Mouse (Mus musculus) CD4-positive, CD25-positive, alpha-beta regulatory T cell, adult 2 months (primary cell): Measurements from ENCODE around the gene Camk1d.

Source experiments
- DNase-seq: peaks from one replicate; pipeline ENCODE4 v3.0.0-alpha.2; 2012; ENCODE audit warnings: low read depth, low spot score

Camk1d gene

GRCm38 (mm10) chr2:5714211-5715053 is at the start of gene Camk1d:
Gene Camk1d (minus strand): TSS chr2:5714515.
- DNase-seq = peak; percentile 88

- no peak for DNase-seq
Measured at GRCm38 (mm10) chr2:5762031-5762430, 47.7 kb upstream of the Camk1d start.

GRCm38 (mm10) chr2:5760479-5761008 is 46.2 kb upstream of the Camk1d start:
- DNase-seq = no peak

- DNase-seq = no peak
Measured at GRCm38 (mm10) chr2:5758569-5758968, 44.3 kb upstream of the Camk1d start.

GRCm38 (mm10) chr2:5750872-5751271 is 36.6 kb upstream of the Camk1d start:
- DNase-seq = no peak

GRCm38 (mm10) chr2:5749210-5749609 is 34.9 kb upstream of the Camk1d start:
- DNase-seq = no peak

- DNase-seq = no peak
Measured at GRCm38 (mm10) chr2:5747545-5748043, 33.3 kb upstream of the Camk1d start.

- no peak for DNase-seq
Measured at GRCm38 (mm10) chr2:5746529-5746928, 32.2 kb upstream of the Camk1d start.

- DNase-seq = no peak
Measured at GRCm38 (mm10) chr2:5743886-5744285, 29.6 kb upstream of the Camk1d start.

- no peak for DNase-seq
Measured at GRCm38 (mm10) chr2:5740913-5741312, 26.6 kb upstream of the Camk1d start.

GRCm38 (mm10) chr2:5735881-5736280 is 21.6 kb upstream of the Camk1d start:
- DNase-seq = no peak

- no peak for DNase-seq
Measured at GRCm38 (mm10) chr2:5733300-5734085, 19.2 kb upstream of the Camk1d start.

GRCm38 (mm10) chr2:5732047-5732446 is 17.7 kb upstream of the Camk1d start:
- DNase-seq = no peak

- no peak for DNase-seq
Measured at GRCm38 (mm10) chr2:5730364-5730792, 16.1 kb upstream of the Camk1d start.

- no peak for DNase-seq
Measured at GRCm38 (mm10) chr2:5729931-5730330, 15.6 kb upstream of the Camk1d start.

GRCm38 (mm10) chr2:5725028-5725701 is 10.8 kb upstream of the Camk1d start:
- no peak for DNase-seq

GRCm38 (mm10) chr2:5717675-5718074 is 3.4 kb upstream of the Camk1d start:
- DNase-seq = peak; percentile 29

- no peak for DNase-seq
Measured at GRCm38 (mm10) chr2:5715544-5715943, 1.2 kb upstream of the Camk1d start.

- no peak for DNase-seq
Measured at GRCm38 (mm10) chr2:5715054-5715410, 717 bp upstream of the Camk1d start.

GRCm38 (mm10) chr2:5713325-5714210 is 747 bp downstream of the Camk1d start:
- peak; percentile 70 for DNase-seq

- no peak for DNase-seq
Measured at GRCm38 (mm10) chr2:5712255-5712654, 2.1 kb downstream of the Camk1d start.
